Mouse (Mus musculus): ENCODE measurements around the gene Olfr875. TPM values are rescaled to one million over a fixed set of nuclear protein-coding genes. Genes with fewer than 3 reads are reported as not detected.

The Olfr875 gene
- not detected in 2 replicates for polyA plus RNA-seq (2014; fragmentation: Nextera tagmentation; extraction: Ambion mirVana)

DNA sequence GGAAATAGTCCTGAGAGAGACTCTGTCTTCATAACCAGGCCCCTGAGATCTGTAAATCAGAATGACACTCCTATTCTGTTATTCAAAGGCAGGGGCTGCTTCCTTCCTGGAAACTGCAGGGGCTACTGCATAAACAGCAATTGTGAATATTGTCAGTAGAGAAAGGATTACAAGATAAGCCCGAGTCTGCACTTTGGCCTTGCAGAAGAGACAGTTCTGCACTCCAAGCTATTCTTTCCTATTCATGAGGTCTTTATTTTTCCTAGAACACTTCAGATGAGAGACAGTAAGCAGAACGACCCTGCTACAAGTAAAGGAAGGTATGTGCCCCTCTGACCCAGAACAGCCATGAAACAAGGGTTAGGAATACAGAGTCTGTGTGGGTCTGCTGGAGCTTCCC lies at the start of gene Olfr875:
Olfr875 (plus strand) TSS at position 99 of the 400 bp plus-strand sequence.
- 27% methylated on average over 2 of the region's 2 CpGs for WGBS

DNA sequence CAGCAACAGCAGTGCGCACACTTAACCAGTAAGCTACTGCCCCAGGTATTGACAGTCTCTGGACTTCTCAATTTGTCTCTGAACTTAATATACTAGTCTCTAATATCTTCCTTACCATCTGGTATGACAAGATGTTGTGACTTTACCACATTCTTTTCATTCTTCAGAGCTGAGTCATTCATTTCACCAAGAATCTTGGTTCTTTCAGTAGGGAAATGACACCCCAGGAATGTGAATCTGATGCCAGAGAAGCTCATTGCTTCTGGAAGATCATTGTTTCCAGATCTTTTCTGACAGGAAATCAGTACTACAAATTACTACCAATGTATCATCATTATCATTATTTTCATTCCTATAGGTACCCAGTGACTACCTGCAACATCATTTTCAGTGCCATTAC lies 37.3 kb upstream of the Olfr875 start:
- Histone ChIP-seq H3K4me2 (no peak overlapping the region), H3K4me1 (ENCODE audit: control insufficient read depth, insufficient read depth, low read length) (no peaks in the 10 kb centered on the region), H3K36me3 (ENCODE audit: control insufficient read depth, insufficient read depth, low read length) (no peaks in the 10 kb centered on the region), H3K27me3 (ENCODE audit: control insufficient read depth, insufficient read depth, low read length) (no peaks in the 10 kb centered on the region), H3K9ac (ENCODE audit: low read length) (no peak overlapping the region), H3K4me3 (ENCODE audit: low read depth, low read length) (no peak overlapping the region), H3K27ac (ENCODE audit: low read depth, low read length) (no peak overlapping the region), H3K9me3 (ENCODE audit: control insufficient read depth, low read length) (no peaks in the 10 kb centered on the region)
- no peak for DNase-seq (ENCODE audit: low spot score, missing footprints)
- ATAC-seq (ENCODE audit: low FRiP score), result no peak
- WGBS, result 87% methylated on average over 1 of the region's 1 CpGs

More for the DNA sequence above, at the start of gene Olfr875:
- Histone ChIP-seq H3K4me3 (ENCODE audit: low read depth, low read length) (no peak within 1 kb of the TSS), H3K36me3 (ENCODE audit: control insufficient read depth, insufficient read depth, low read length) (no peaks in the 10 kb centered on the region), H3K4me2 (no peak within 1 kb of the TSS), H3K27ac (ENCODE audit: low read depth, low read length) (no peak within 1 kb of the TSS), H3K9ac (ENCODE audit: low read length) (no peak within 1 kb of the TSS), H3K27me3 (ENCODE audit: control insufficient read depth, insufficient read depth, low read length) (no peaks in the 10 kb centered on the region), H3K9me3 (ENCODE audit: control insufficient read depth, low read length) (no peaks in the 10 kb centered on the region), H3K4me1 (ENCODE audit: control insufficient read depth, insufficient read depth, low read length) (0 out of 2 replicates have a peak, but pooled peaks cover 2% of the 10 kb centered on the region)
- DNase-seq (ENCODE audit: low spot score, missing footprints), result peak; percentile 84
- ATAC-seq (ENCODE audit: low FRiP score), result no peak

DNA sequence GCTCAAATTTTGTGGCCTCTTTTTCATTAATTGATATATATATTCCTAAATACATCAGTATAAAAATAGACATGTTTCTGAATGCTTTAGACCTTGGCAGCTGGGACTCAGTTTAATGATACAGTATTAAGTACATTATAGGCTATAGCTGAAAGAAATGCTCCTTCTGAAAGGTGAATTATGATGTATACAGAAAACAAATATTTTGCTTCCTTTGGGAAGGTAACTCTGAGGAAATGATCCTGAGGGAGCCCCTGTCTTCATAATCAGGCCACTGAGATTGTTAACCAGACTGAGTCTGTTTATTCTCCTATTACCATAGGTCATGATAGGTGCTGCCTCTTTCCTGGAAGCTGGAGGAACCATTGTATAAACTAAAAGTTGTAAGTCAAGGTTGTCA lies 26.9 kb upstream of the Olfr875 start, which contains the start of gene Olfr874:
Olfr874 (plus strand) TSS at position 301 of the 400 bp plus-strand sequence.
- no peaks in the 10 kb centered on the region for H3K27me3 ChIP-seq (ENCODE audit: control insufficient read depth, insufficient read depth, low read length)
- H3K4me2 ChIP-seq, result no peak within 1 kb of the TSS
- no peaks in the 10 kb centered on the region for H3K9me3 ChIP-seq (ENCODE audit: control insufficient read depth, low read length)
- no peaks in the 10 kb centered on the region for H3K4me1 ChIP-seq (ENCODE audit: control insufficient read depth, insufficient read depth, low read length)
- no peak within 1 kb of the TSS for H3K9ac ChIP-seq (ENCODE audit: low read length)
- no peak within 1 kb of the TSS for H3K27ac ChIP-seq (ENCODE audit: low read depth, low read length)
- ATAC-seq (ENCODE audit: low FRiP score) (no peak), DNase-seq (ENCODE audit: low spot score, missing footprints) (no peak)
- H3K36me3 ChIP-seq (ENCODE audit: control insufficient read depth, insufficient read depth, low read length), result no peaks in the 10 kb centered on the region
- no peak within 1 kb of the TSS for H3K4me3 ChIP-seq (ENCODE audit: low read depth, low read length)

DNA sequence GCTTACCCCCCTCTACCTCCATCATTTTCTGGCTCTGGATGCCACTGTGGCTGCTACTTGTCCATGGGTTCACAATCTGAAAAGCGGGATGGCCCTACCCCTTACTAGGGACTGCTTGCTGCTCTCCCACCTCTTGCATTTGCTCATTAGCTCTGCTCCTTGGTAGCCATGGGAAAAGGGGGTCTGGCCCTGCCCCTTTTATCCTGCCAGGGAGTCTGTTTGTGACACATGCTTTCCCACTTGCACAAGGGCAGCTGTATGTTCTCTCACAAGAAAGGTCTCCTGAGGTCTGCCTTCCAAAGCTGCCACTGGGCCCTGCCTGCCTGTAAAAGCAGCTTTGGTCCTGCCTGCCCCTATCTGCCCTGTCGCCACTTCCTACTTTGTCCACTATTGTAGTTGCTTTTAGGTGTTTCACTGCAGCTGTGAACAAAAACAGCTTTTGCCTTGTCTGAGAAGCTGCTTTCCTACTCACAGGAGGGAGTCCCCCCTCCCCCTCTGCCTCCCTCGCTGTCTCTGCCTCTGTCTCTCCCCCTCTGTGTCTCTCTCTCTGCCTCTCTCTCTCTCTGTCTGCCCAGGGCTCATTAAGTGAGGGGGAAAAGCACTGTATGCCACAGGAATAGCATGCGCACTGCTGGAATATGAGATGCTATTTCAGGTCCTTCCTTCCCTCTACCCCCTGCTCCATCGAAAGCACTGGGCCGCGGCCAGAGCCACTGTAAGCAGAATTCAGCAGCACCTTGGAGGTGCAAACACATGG lies 21.2 kb upstream of the Olfr875 start:
- Histone ChIP-seq H3K4me2 (no peak overlapping the region), H3K9me3 (ENCODE audit: control insufficient read depth, low read length) (no peaks in the 10 kb centered on the region), H3K27me3 (ENCODE audit: control insufficient read depth, insufficient read depth, low read length) (no peaks in the 10 kb centered on the region), H3K27ac (ENCODE audit: low read depth, low read length) (no peak overlapping the region), H3K9ac (ENCODE audit: low read length) (no peak overlapping the region), H3K36me3 (ENCODE audit: control insufficient read depth, insufficient read depth, low read length) (no peaks in the 10 kb centered on the region), H3K4me3 (ENCODE audit: low read depth, low read length) (no peak overlapping the region), H3K4me1 (ENCODE audit: control insufficient read depth, insufficient read depth, low read length) (0 out of 2 replicates have a peak, but pooled peaks cover 4% of the 10 kb centered on the region)
- peak; percentile 84 for DNase-seq (ENCODE audit: low spot score, missing footprints)
- 24% methylated on average over 7 of the region's 7 CpGs for WGBS
- ATAC-seq (ENCODE audit: low FRiP score), result peak; percentile 68

DNA sequence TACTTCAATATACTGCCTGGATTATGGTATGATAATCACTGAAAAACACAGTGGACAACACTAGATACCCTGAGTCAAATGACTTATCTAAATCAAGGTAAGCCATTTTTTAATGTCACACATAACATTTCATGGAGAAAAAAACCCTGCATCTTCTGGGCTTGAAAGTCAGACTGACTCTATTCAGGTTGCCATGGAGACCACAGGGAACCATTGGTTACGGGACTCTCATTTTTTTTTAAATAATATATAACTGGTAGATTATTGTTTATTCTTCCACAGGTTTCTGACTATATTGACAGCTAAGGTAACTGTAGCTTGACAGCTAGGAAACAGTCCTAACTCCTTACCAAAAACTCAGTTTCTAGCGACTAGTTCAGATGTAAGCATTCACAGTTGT lies 20.2 kb upstream of the Olfr875 start:
- Histone ChIP-seq H3K36me3 (ENCODE audit: control insufficient read depth, insufficient read depth, low read length) (no peaks in the 10 kb centered on the region), H3K4me2 (no peak overlapping the region), H3K27me3 (ENCODE audit: control insufficient read depth, insufficient read depth, low read length) (no peaks in the 10 kb centered on the region), H3K9ac (ENCODE audit: low read length) (no peak overlapping the region), H3K27ac (ENCODE audit: low read depth, low read length) (no peak overlapping the region), H3K9me3 (ENCODE audit: control insufficient read depth, low read length) (no peaks in the 10 kb centered on the region), H3K4me1 (ENCODE audit: control insufficient read depth, insufficient read depth, low read length) (0 out of 2 replicates have a peak, but pooled peaks cover 4% of the 10 kb centered on the region), H3K4me3 (ENCODE audit: low read depth, low read length) (no peak overlapping the region)
- no peak for DNase-seq (ENCODE audit: low spot score, missing footprints)
- ATAC-seq (ENCODE audit: low FRiP score), result no peak
- 64% methylated on average over 2 of the region's 2 CpGs for WGBS

DNA sequence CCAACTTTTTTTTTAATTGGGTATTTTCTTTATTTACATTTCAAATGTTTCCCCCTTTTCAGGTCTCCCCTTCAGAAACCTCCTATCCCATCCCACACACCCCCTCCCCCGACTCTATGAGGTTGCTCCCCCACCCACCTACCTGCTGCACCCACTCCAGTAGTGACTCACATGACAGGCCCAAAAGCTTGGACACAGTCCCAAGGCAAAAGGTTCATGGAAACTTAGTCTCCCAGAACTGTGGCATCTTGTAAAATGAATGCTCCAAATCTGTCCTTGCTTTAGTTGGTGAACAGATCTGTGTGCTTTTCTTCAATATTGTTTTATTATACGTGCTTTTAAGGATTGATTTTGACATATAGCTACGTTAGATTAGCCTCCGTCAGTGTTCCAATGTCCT lies 19.7 kb upstream of the Olfr875 start:
- H3K4me1 ChIP-seq (ENCODE audit: control insufficient read depth, insufficient read depth, low read length), result 0 out of 2 replicates have a peak, but pooled peaks cover 4% of the 10 kb centered on the region
- no peak overlapping the region for H3K4me2 ChIP-seq
- DNase-seq (ENCODE audit: low spot score, missing footprints) (no peak), ATAC-seq (ENCODE audit: low FRiP score) (no peak)
- H3K9ac ChIP-seq (ENCODE audit: low read length), result no peak overlapping the region
- no peaks in the 10 kb centered on the region for H3K36me3 ChIP-seq (ENCODE audit: control insufficient read depth, insufficient read depth, low read length)
- H3K27ac ChIP-seq (ENCODE audit: low read depth, low read length), result no peak overlapping the region
- H3K4me3 ChIP-seq (ENCODE audit: low read depth, low read length), result no peak overlapping the region
- 72% methylated on average over 4 of the region's 4 CpGs for whole genome bisulfite sequencing
- H3K9me3 ChIP-seq (ENCODE audit: control insufficient read depth, low read length), result no peaks in the 10 kb centered on the region
- H3K27me3 ChIP-seq (ENCODE audit: control insufficient read depth, insufficient read depth, low read length), result no peaks in the 10 kb centered on the region

DNA sequence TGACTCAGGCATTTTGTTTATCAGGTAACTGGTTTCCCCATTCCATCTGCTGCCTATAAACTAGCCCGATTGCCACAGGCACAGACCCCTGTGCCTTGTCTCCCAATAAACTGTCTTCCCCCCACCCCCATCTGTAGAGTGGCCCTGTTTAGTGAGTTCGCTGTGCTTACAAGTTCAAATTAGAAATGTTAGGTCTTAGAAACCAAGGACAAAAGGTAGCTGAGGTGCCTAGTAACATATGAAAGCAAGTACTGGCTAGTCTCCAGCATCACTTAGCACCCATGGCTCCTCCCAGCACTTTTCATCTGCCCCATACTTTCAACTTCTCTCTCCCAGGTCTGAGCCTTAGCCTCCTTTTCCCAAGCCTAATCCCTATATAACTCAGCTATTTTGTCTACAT lies 9.9 kb upstream of the Olfr875 start:
- Histone ChIP-seq H3K9me3 (ENCODE audit: control insufficient read depth, low read length) (no peaks in the 10 kb centered on the region), H3K9ac (ENCODE audit: low read length) (no peak overlapping the region), H3K27ac (ENCODE audit: low read depth, low read length) (no peak overlapping the region), H3K27me3 (ENCODE audit: control insufficient read depth, insufficient read depth, low read length) (no peaks in the 10 kb centered on the region), H3K36me3 (ENCODE audit: control insufficient read depth, insufficient read depth, low read length) (no peaks in the 10 kb centered on the region), H3K4me1 (ENCODE audit: control insufficient read depth, insufficient read depth, low read length) (no peaks in the 10 kb centered on the region), H3K4me2 (no peak overlapping the region), H3K4me3 (ENCODE audit: low read depth, low read length) (no peak overlapping the region)
- WGBS, result 78% methylated on average over 2 of the region's 2 CpGs
- ATAC-seq (ENCODE audit: low FRiP score) (no peak), DNase-seq (ENCODE audit: low spot score, missing footprints) (no peak)

DNA sequence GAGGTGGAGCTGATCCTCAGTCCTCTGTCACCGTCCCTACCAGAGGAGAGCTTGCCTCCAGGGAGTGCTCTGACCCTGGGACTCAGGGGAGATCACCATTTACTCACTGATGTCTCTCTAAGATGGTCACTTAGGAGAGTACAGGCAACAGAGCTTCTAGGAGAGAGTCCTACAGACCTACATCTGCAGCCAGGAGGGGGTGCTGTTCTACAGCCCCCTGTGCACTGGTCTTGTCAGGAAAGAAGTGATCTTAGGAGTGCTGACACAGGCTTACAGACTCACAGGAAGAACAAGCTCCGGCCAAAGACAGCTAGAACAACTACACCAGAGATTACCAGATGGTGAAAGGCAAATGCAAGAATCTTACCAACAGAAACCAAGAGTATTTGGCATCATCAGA lies 9.1 kb upstream of the Olfr875 start:
- WGBS, result 67% methylated on average over 2 of the region's 2 CpGs
- DNase-seq (ENCODE audit: low spot score, missing footprints), result no peak
- ATAC-seq (ENCODE audit: low FRiP score), result no peak

DNA sequence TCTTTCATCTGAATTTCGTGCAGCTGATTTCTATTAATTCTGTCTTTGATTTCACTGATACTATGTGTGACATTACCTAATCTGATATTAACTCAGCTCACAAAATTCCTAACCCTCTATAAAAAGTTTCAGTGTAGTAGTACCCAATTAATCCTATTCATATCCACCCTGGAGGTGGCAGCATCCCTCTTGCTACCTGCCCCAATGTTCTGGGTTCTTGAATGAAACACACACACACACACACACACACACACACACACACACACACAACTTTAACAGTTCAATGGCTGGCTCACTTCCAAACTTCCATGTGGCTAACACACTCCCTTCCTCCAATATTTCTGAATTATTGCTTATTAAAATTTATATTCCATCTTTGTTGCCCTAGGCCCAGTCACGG lies 996 bp upstream of the Olfr875 start:
- H3K36me3 ChIP-seq (ENCODE audit: control insufficient read depth, insufficient read depth, low read length), result no peaks in the 10 kb centered on the region
- H3K4me2 ChIP-seq, result no peak overlapping the region
- no peaks in the 10 kb centered on the region for H3K9me3 ChIP-seq (ENCODE audit: control insufficient read depth, low read length)
- no peak overlapping the region for H3K27ac ChIP-seq (ENCODE audit: low read depth, low read length)
- DNase-seq (ENCODE audit: low spot score, missing footprints) (no peak), ATAC-seq (ENCODE audit: low FRiP score) (no peak)
- 73% methylated on average over 2 of the region's 2 CpGs for WGBS
- no peak overlapping the region for H3K9ac ChIP-seq (ENCODE audit: low read length)
- H3K4me1 ChIP-seq (ENCODE audit: control insufficient read depth, insufficient read depth, low read length), result 0 out of 2 replicates have a peak, but pooled peaks cover 2% of the 10 kb centered on the region
- H3K4me3 ChIP-seq (ENCODE audit: low read depth, low read length), result no peak overlapping the region
- H3K27me3 ChIP-seq (ENCODE audit: control insufficient read depth, insufficient read depth, low read length), result no peaks in the 10 kb centered on the region

More for the DNA sequence above, 9.1 kb upstream of the Olfr875 start:
- Histone ChIP-seq H3K9ac (ENCODE audit: low read length) (no peak overlapping the region), H3K27ac (ENCODE audit: low read depth, low read length) (no peak overlapping the region), H3K27me3 (ENCODE audit: control insufficient read depth, insufficient read depth, low read length) (no peaks in the 10 kb centered on the region), H3K9me3 (ENCODE audit: control insufficient read depth, low read length) (no peaks in the 10 kb centered on the region), H3K4me1 (ENCODE audit: control insufficient read depth, insufficient read depth, low read length) (no peaks in the 10 kb centered on the region), H3K4me3 (ENCODE audit: low read depth, low read length) (no peak overlapping the region), H3K4me2 (no peak overlapping the region), H3K36me3 (ENCODE audit: control insufficient read depth, insufficient read depth, low read length) (no peaks in the 10 kb centered on the region)
